In the genomic region with DNA sequence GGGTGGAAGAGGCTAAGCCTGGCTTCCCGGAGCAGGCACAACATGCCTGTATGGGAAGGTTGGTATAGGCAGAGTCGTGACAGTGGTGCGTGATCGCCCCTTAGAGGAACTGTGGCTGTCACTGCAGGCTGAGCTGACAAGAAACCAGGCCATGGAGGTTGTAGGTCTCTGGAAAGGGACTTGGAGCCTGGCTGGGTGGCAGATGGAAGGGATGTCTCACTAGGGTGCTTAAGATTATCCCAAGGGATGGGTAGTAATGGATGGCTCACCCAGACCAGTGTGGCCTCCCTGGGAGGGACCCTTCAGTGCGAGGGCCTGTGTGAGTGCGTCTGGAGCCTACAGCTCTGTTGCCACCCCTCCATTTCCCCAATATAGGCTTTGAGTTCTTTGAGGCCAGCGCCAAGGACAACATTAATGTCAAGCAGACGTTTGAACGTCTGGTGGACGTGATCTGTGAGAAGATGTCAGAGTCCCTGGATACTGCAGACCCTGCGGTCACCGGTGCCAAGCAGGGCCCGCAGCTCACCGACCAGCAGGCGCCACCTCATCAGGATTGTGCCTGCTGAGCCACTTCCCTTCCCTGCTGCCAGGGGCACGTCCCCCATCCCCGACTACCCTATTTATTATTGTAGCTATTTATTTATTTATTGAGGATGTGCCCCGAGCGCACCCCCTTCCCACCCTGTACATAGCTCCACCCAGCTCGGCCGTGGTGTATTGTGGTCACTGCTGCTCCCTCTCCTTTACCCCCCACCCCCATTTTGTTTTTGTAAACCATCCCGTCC, we compare ENCODE assay signal across 9 mouse cellular contexts. TPM values are rescaled to one million over a fixed set of nuclear protein-coding genes. Genes with fewer than 3 reads are reported as not detected.
DNase-seq lines count a peak whose midpoint lies in the region; ATAC-seq lines count a peak whose summit lies in the region.
"Had no signal": no experiment of that assay in that cellular context is flagged by ENCODE, and none has a peak within 500 bp of the region (broad histone marks: within the 10 kb centered on the region; RNA-seq: fewer than 3 reads in every experiment).

No protein-coding gene starts in this region.

- no peak for ATAC-seq in CD4-positive, CD25-positive, alpha-beta regulatory T cell, adult 4 months
- ATAC-seq in limb, embryonic 13.5 days (ENCODE audit: low FRiP score, low read depth), result no peak
- ATAC-seq in hindbrain, embryonic 16.5 days, result no peak
- no peak for ATAC-seq in activated CD4-positive, CD25-positive, alpha-beta regulatory T cell, adult 4 months

- peak overlapping the region; percentile 19; the same call in 1 of the 2 replicates for H3K9ac ChIP-seq in limb, embryonic 13.5 days
- peak overlapping the region; percentile 14; the same call in 1 of the 2 replicates for H3K9ac ChIP-seq in hindbrain, embryonic 16.5 days (ENCODE audit: low read depth, low read length)

- H3K27me3 ChIP-seq in limb, embryonic 13.5 days, result no peaks in the 10 kb centered on the region
- 0 out of 2 replicates have a peak, but pooled peaks cover 4% of the 10 kb centered on the region for H3K27me3 ChIP-seq in limb, embryonic 10.5 days (ENCODE audit: low read depth, poor library complexity, severe bottlenecking)
- no peaks in the 10 kb centered on the region for H3K27me3 ChIP-seq in hindbrain, embryonic 16.5 days (replicated peaks; ENCODE audit: control insufficient read depth, insufficient read depth, low read length)

- no peaks in the 10 kb centered on the region for H3K9me3 ChIP-seq in limb, embryonic 13.5 days
- H3K9me3 ChIP-seq in limb, embryonic 10.5 days (replicated peaks), result no peaks in the 10 kb centered on the region
- H3K9me3 ChIP-seq in hindbrain, embryonic 16.5 days (ENCODE audit: control insufficient read depth, low read length), result no peaks in the 10 kb centered on the region

- no peak overlapping the region for H3K4me2 ChIP-seq in limb, embryonic 13.5 days (replicated peaks)
- no peak overlapping the region for H3K4me2 ChIP-seq in hindbrain, embryonic 16.5 days (ENCODE audit: low read length)

- peak; percentile 55 for DNase-seq in CD4-positive, CD25-positive, alpha-beta regulatory T cell, adult 2 months (ENCODE audit: low read depth, low spot score)
- DNase-seq in limb, embryonic 10.5 days (ENCODE audit: low spot score), result no peak
- peak; percentile 63 for DNase-seq in A20 (ENCODE audit: low read depth, low spot score)
- DNase-seq in cerebellum, adult 9-10 months, result peak; percentile 65

- 77% methylated on average over 22 of the region's 22 CpGs for WGBS in limb, embryonic 13.5 days
- 75% methylated on average over 22 of the region's 22 CpGs for WGBS in limb, embryonic 10.5 days
- 57% methylated on average over 22 of the region's 22 CpGs for WGBS in hindbrain, embryonic 16.5 days

- H3K4me1 ChIP-seq in limb, embryonic 13.5 days, result peaks cover 47% of the 10 kb centered on the region
- peaks cover 62% of the 10 kb centered on the region for H3K4me1 ChIP-seq in limb, embryonic 10.5 days
- H3K4me1 ChIP-seq in hindbrain, embryonic 16.5 days (ENCODE audit: control insufficient read depth, insufficient read depth, low read depth, low read length), result peaks cover 44% of the 10 kb centered on the region

- H3K4me3 ChIP-seq in limb, embryonic 13.5 days, result no peak overlapping the region
- H3K4me3 ChIP-seq in limb, embryonic 10.5 days, result no peak overlapping the region
- H3K4me3 ChIP-seq in hindbrain, embryonic 16.5 days (ENCODE audit: low read length), result no peak overlapping the region
- H3K4me3 ChIP-seq: erythroblast, embryonic 14.5 days had no signal

- H3K36me3 ChIP-seq in limb, embryonic 13.5 days, result peaks cover 32% of the 10 kb centered on the region
- peaks cover 30% of the 10 kb centered on the region for H3K36me3 ChIP-seq in limb, embryonic 10.5 days
- H3K36me3 ChIP-seq in hindbrain, embryonic 16.5 days (ENCODE audit: control insufficient read depth, insufficient read depth, low read length), result peaks cover 22% of the 10 kb centered on the region

- H3K27ac ChIP-seq in limb, embryonic 13.5 days, result no peak overlapping the region
- no peak overlapping the region for H3K27ac ChIP-seq in limb, embryonic 10.5 days
- peak overlapping the region; percentile 46; the same call in 1 of the 2 replicates for H3K27ac ChIP-seq in hindbrain, embryonic 16.5 days (ENCODE audit: low read depth, low read length)

RNA-seq across cellular contexts. Expression of a gene that starts 3.0 kb away (rescaled TPM):
- polyA plus RNA-seq in CD4-positive, CD25-positive, alpha-beta regulatory T cell, adult 4 months (2017; shearing (Covaris generic)), result 10 to 100 TPM; 30.2 to 39.2 TPM
- 29.2 and 36.6 TPM in 2 replicates for polyA plus RNA-seq in limb, embryonic 13.5 days (2015; fragmentation: Nextera tagmentation; extraction: Ambion mirVana)
- polyA plus RNA-seq in limb, embryonic 10.5 days (2016; fragmentation: Nextera tagmentation; extraction: Ambion mirVana), result 25.2 and 29.9 TPM in 2 replicates
- polyA plus RNA-seq in hindbrain, embryonic 16.5 days (2015; fragmentation: Nextera tagmentation; extraction: Ambion mirVana), result 48.6 and 49.9 TPM in 2 replicates
- polyA plus RNA-seq in activated CD4-positive, CD25-positive, alpha-beta regulatory T cell, adult 4 months (2017; shearing (Covaris generic)), result 10 to 100 TPM; 35.6 to 41.7 TPM

RNA-seq across cellular contexts. Expression of a gene that starts 3.2 kb away (rescaled TPM):
- 1 to 10 TPM; 7.5 to 9.6 TPM for polyA plus RNA-seq in CD4-positive, CD25-positive, alpha-beta regulatory T cell, adult 4 months (2017; shearing (Covaris generic))
- polyA plus RNA-seq in limb, embryonic 13.5 days (2015; fragmentation: Nextera tagmentation; extraction: Ambion mirVana), result 18.0 and 19.6 TPM in 2 replicates
- polyA plus RNA-seq in limb, embryonic 10.5 days (2016; fragmentation: Nextera tagmentation; extraction: Ambion mirVana), result 7.1 and 10.8 TPM in 2 replicates
- 622 and 635 TPM in 2 replicates for polyA plus RNA-seq in hindbrain, embryonic 16.5 days (2015; fragmentation: Nextera tagmentation; extraction: Ambion mirVana)
- polyA plus RNA-seq in activated CD4-positive, CD25-positive, alpha-beta regulatory T cell, adult 4 months (2017; shearing (Covaris generic)), result 1 to 10 TPM; 3.8 to 5.4 TPM

RNA-seq across cellular contexts. Expression of a gene that starts 18.8 kb away (rescaled TPM):
- polyA plus RNA-seq in CD4-positive, CD25-positive, alpha-beta regulatory T cell, adult 4 months (2017; shearing (Covaris generic)), result 1 to 10 TPM; 4.3 to 4.5 TPM
- 78.1 and 81.3 TPM in 2 replicates for polyA plus RNA-seq in limb, embryonic 13.5 days (2015; fragmentation: Nextera tagmentation; extraction: Ambion mirVana)
- polyA plus RNA-seq in limb, embryonic 10.5 days (2016; fragmentation: Nextera tagmentation; extraction: Ambion mirVana), result 92.7 and 100 TPM in 2 replicates
- 115 and 118 TPM in 2 replicates for polyA plus RNA-seq in hindbrain, embryonic 16.5 days (2015; fragmentation: Nextera tagmentation; extraction: Ambion mirVana)
- 1 to 10 TPM; 3.9 to 5.1 TPM for polyA plus RNA-seq in activated CD4-positive, CD25-positive, alpha-beta regulatory T cell, adult 4 months (2017; shearing (Covaris generic))

RNA-seq across cellular contexts. Expression of a gene that starts 34.2 kb away (rescaled TPM):
- polyA plus RNA-seq in CD4-positive, CD25-positive, alpha-beta regulatory T cell, adult 4 months (2017; shearing (Covaris generic)), result under 1 TPM; 0.66 to 0.94 TPM
- 0.04 and 0.06 TPM in 2 replicates for polyA plus RNA-seq in limb, embryonic 13.5 days (2015; fragmentation: Nextera tagmentation; extraction: Ambion mirVana)
- 0.10 and 0.25 TPM in 2 replicates for polyA plus RNA-seq in limb, embryonic 10.5 days (2016; fragmentation: Nextera tagmentation; extraction: Ambion mirVana)
- 0.19 and 0.42 TPM in 2 replicates for polyA plus RNA-seq in hindbrain, embryonic 16.5 days (2015; fragmentation: Nextera tagmentation; extraction: Ambion mirVana)
- under 1 TPM; 0.47 to 0.95 TPM for polyA plus RNA-seq in activated CD4-positive, CD25-positive, alpha-beta regulatory T cell, adult 4 months (2017; shearing (Covaris generic))
- polyA plus RNA-seq: erythroblast, embryonic 14.5 days had no signal

RNA-seq across cellular contexts. Expression of a gene that starts 39.4 kb away (rescaled TPM):
- not detected for polyA plus RNA-seq in CD4-positive, CD25-positive, alpha-beta regulatory T cell, adult 4 months (2017; shearing (Covaris generic))
- polyA plus RNA-seq in limb, embryonic 13.5 days (2015; fragmentation: Nextera tagmentation; extraction: Ambion mirVana), result not detected in 2 replicates
- polyA plus RNA-seq in limb, embryonic 10.5 days (2016; fragmentation: Nextera tagmentation; extraction: Ambion mirVana), result not detected in 2 replicates
- polyA plus RNA-seq in hindbrain, embryonic 16.5 days (2015; fragmentation: Nextera tagmentation; extraction: Ambion mirVana), result 0.19 TPM in 1 of 2 replicates, not detected in the other
- not detected for polyA plus RNA-seq in activated CD4-positive, CD25-positive, alpha-beta regulatory T cell, adult 4 months (2017; shearing (Covaris generic))
- polyA plus RNA-seq: erythroblast, embryonic 14.5 days had no signal

Comparison
In these comparisons a context has a peak if more than half of its experiments do, and no peak if none do; other contexts are left out.
1. RNA of a gene that starts 3.2 kb away (polyA plus RNA-seq): 622 to 635 TPM in hindbrain, embryonic 16.5 days; 18.0 to 19.6 TPM in limb, embryonic 13.5 days, 7.1 to 10.8 TPM in limb, embryonic 10.5 days, 7.5 to 9.6 TPM in CD4-positive, CD25-positive, alpha-beta regulatory T cell, adult 4 months and 3.8 to 5.4 TPM in activated CD4-positive, CD25-positive, alpha-beta regulatory T cell, adult 4 months; every median in the first group is over 10 times any median in the second.
2. RNA of a gene that starts 18.8 kb away (polyA plus RNA-seq): 115 to 118 TPM in hindbrain, embryonic 16.5 days, 92.7 to 100 TPM in limb, embryonic 10.5 days and 78.1 to 81.3 TPM in limb, embryonic 13.5 days; 3.9 to 5.1 TPM in activated CD4-positive, CD25-positive, alpha-beta regulatory T cell, adult 4 months and 4.3 to 4.5 TPM in CD4-positive, CD25-positive, alpha-beta regulatory T cell, adult 4 months; every median in the first group is over 10 times any median in the second.